Mouse (Mus musculus): Measurements from ENCODE around the gene Foxj1. TPM values are rescaled to one million over a fixed set of nuclear protein-coding genes. Genes with fewer than 3 reads are reported as not detected.

The Foxj1 gene
- polyA plus RNA-seq, 1 experiment from 2014 or later: 16.2 TPM

DNA sequence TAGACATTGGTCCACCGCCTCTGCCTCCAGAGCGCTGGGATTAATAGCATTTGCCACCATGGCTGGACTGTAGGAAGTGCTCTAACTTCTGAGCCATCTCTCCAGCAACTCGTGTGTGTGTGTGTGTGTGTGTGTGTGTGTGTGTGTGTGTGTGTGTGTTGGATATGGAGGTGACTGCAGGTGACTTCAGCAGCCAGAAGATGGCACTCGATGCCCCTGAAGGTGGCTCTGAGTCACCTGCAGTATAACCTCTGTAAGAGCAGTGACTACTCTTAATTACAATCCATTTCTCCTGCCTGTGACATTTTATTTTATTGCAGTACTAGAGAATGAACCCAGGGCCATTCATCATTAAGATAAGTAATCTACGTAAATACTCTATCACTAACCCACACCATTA is 16.1 kb upstream of the Foxj1 start:
- ATAC-seq (ENCODE audit: low FRiP score) (no peak), DNase-seq (ENCODE audit: low spot score) (no peak)
- Histone ChIP-seq H3K9ac (no peak overlapping the region), H3K27ac (no peak overlapping the region), H3K36me3 (replicated peaks; ENCODE audit: control insufficient read depth, insufficient read depth) (peaks cover 94% of the 10 kb centered on the region), H3K4me2 (replicated peaks) (no peak overlapping the region), H3K27me3 (ENCODE audit: control insufficient read depth, insufficient read depth, low read length) (no peaks in the 10 kb centered on the region), H3K4me3 (replicated peaks; ENCODE audit: low read length) (no peak overlapping the region), H3K9me3 (ENCODE audit: control insufficient read depth, low read length) (no peaks in the 10 kb centered on the region), H3K4me1 (replicated peaks; ENCODE audit: control insufficient read depth, insufficient read depth, low read length) (no peaks in the 10 kb centered on the region)
- WGBS: 94% methylated on average over 5 of the region's 5 CpGs

DNA sequence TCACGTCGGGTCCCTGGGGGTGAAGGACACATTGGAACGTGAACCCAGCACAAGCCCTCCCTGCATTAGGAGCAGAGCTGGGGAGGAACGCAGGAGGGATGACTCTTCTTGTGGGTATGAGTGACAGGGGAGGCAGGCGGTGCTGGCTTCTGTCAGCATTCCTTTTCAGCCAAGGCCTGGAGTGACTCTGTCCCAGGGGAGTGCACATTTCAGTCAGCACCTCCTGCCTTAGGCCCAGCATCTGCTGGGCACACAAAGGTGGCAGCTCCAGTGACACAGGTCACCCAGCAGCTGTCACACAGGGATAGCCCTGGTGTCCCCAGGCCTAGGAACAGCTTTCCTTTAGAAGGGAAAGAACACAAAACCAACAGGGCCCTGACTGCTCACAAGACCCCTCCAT is 12.8 kb upstream of the Foxj1 start:
- ATAC-seq (ENCODE audit: low FRiP score): no peak

DNA sequence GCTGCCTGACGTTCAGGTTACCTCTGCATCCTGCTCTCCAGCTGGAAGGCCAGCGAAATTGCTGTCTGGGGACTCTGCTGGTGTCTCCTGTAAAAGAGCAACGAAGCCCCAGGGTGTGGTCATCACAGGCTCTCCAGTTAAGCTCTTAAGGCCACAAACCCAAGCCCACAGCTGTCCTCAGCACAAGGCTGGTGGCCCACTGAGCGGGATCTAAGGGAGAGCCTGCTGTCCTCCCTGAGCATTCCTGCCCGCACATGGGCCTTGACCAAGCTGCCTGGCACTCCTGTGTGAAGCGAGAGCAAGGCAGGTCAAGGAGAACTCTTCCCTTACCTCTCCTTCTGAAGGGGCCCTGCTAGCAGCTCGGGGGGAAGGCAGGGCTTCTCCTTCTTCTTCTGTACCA is 11.8 kb upstream of the Foxj1 start:
- H3K27me3 ChIP-seq (ENCODE audit: control insufficient read depth, insufficient read depth, low read length): no peaks in the 10 kb centered on the region
- DNase-seq (ENCODE audit: low spot score) (no peak), ATAC-seq (ENCODE audit: low FRiP score) (no peak)
- H3K9ac ChIP-seq: no peak overlapping the region
- WGBS: 75% methylated on average over 7 of the region's 7 CpGs
- no peak overlapping the region for H3K4me2 ChIP-seq (replicated peaks)
- no peak overlapping the region for H3K27ac ChIP-seq
- H3K36me3 ChIP-seq (replicated peaks; ENCODE audit: control insufficient read depth, insufficient read depth): peaks cover 96% of the 10 kb centered on the region
- H3K4me1 ChIP-seq (replicated peaks; ENCODE audit: control insufficient read depth, insufficient read depth, low read length): no peaks in the 10 kb centered on the region
- H3K9me3 ChIP-seq (ENCODE audit: control insufficient read depth, low read length): no peaks in the 10 kb centered on the region
- no peak overlapping the region for H3K4me3 ChIP-seq (replicated peaks; ENCODE audit: low read length)

More for the DNA sequence above, 12.8 kb upstream of the Foxj1 start:
- H3K4me2 ChIP-seq (replicated peaks): no peak overlapping the region
- no peaks in the 10 kb centered on the region for H3K27me3 ChIP-seq (ENCODE audit: control insufficient read depth, insufficient read depth, low read length)
- H3K4me3 ChIP-seq (replicated peaks; ENCODE audit: low read length): no peak overlapping the region
- no peaks in the 10 kb centered on the region for H3K4me1 ChIP-seq (replicated peaks; ENCODE audit: control insufficient read depth, insufficient read depth, low read length)
- H3K9ac ChIP-seq: no peak overlapping the region
- H3K36me3 ChIP-seq (replicated peaks; ENCODE audit: control insufficient read depth, insufficient read depth): peaks cover 96% of the 10 kb centered on the region
- H3K27ac ChIP-seq: no peak overlapping the region
- no peak for DNase-seq (ENCODE audit: low spot score)
- 74% methylated on average over 5 of the region's 5 CpGs for WGBS
- no peaks in the 10 kb centered on the region for H3K9me3 ChIP-seq (ENCODE audit: control insufficient read depth, low read length)

DNA sequence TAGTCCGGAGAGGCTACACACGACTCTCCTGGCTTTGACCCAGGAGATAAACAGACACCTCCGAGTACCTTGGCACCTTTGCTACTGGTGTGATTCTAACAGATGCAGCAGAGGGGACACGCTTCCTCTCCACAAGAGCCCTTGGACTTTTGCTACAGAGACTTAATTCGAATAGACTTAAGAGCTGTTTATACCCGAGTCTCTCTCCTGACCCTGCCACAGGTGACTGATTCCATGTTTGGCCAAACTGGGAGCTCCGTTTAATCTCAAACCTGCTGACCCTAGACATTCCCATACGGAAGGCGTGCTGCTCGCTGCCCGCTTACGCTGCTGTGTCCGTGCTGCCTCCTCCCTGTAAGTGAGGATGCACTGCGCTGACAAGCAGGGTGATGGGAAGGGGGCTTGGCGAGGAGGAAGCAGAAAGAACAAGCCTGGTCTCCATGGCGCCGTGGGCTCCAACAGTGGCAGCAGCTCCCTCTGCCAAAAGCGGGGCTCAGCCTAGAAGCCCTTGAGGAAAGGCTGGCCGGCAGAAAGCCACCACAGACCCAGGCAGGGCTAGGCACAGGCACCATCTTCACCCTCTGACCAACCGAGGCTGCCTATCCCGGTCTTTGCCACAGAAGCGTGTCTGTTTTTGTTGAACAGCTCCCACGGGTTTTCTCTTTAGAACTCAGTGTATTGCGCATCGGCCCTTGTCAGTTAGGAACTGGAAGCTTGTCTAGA is 7.0 kb upstream of the Foxj1 start:
- no peaks in the 10 kb centered on the region for H3K27me3 ChIP-seq (ENCODE audit: control insufficient read depth, insufficient read depth, low read length)
- WGBS: 64% methylated on average over 25 of the region's 25 CpGs
- H3K36me3 ChIP-seq (replicated peaks; ENCODE audit: control insufficient read depth, insufficient read depth): peaks cover 67% of the 10 kb centered on the region
- H3K9me3 ChIP-seq (ENCODE audit: control insufficient read depth, low read length): no peaks in the 10 kb centered on the region
- H3K4me3 ChIP-seq (replicated peaks; ENCODE audit: low read length): no peak overlapping the region
- H3K27ac ChIP-seq: peak overlapping the region; percentile 49
- DNase-seq (ENCODE audit: low spot score): no peak
- no peak overlapping the region for H3K9ac ChIP-seq
- H3K4me2 ChIP-seq (replicated peaks): no peak overlapping the region
- no peaks in the 10 kb centered on the region for H3K4me1 ChIP-seq (replicated peaks; ENCODE audit: control insufficient read depth, insufficient read depth, low read length)
- peak; percentile 37; the same call in 1 of the 2 replicates for ATAC-seq (ENCODE audit: low FRiP score)

DNA sequence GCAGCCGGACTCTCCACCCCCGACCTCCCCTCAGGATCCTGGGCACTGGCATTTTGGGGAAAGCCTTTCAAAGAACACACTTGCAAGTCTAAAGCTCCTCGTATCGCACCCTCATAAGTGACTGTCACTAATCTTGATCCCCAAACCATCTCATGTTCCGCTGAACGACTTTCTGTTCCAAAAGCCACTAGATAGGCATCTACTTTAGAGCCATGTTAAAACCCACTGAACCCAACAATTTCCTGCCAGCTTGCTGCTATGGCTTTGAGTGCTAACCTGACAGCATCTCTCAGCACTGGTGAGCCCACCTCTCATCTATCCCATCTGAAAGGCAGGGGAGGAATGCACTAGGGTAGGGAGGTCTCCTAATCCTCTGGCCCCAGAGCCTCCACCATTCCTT is 2.3 kb upstream of the Foxj1 start:
- H3K9ac ChIP-seq: no peak overlapping the region
- ATAC-seq (ENCODE audit: low FRiP score) (no peak), DNase-seq (ENCODE audit: low spot score) (no peak)
- no peaks in the 10 kb centered on the region for H3K9me3 ChIP-seq (ENCODE audit: control insufficient read depth, low read length)
- no peak overlapping the region for H3K4me3 ChIP-seq (replicated peaks; ENCODE audit: low read length)
- no peak overlapping the region for H3K27ac ChIP-seq
- no peak overlapping the region for H3K4me2 ChIP-seq (replicated peaks)
- H3K36me3 ChIP-seq (replicated peaks; ENCODE audit: control insufficient read depth, insufficient read depth): peaks cover 21% of the 10 kb centered on the region
- 88% methylated on average over 6 of the region's 6 CpGs for WGBS
- H3K4me1 ChIP-seq (replicated peaks; ENCODE audit: control insufficient read depth, insufficient read depth, low read length): peaks cover 29% of the 10 kb centered on the region
- H3K27me3 ChIP-seq (ENCODE audit: control insufficient read depth, insufficient read depth, low read length): peaks cover 18% of the 10 kb centered on the region

DNA sequence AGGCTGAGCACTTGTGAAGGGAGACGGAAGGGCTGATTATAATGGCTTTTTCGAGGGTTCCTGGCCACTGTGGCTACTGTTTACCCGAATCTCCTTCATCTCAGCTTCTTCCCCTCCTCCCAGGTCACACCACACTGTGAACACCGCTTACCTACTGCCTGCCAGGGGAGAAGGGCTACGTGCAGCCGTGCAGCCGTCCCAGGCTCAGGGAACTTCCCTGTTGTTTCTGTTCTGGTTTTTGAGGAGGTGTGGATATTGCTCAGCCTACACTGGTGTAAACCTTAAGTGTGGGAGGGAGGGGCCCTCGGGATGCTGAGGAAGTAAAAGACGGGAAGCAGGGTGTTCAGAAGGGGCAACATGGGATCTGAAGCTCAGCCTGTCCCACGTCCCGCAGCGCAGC is 1.8 kb upstream of the Foxj1 start:
- H3K27me3 ChIP-seq (ENCODE audit: control insufficient read depth, insufficient read depth, low read length): peaks cover 18% of the 10 kb centered on the region
- H3K27ac ChIP-seq: no peak overlapping the region
- 70% methylated on average over 12 of the region's 12 CpGs for WGBS
- H3K9me3 ChIP-seq (ENCODE audit: control insufficient read depth, low read length): no peaks in the 10 kb centered on the region
- H3K4me2 ChIP-seq (replicated peaks): no peak overlapping the region
- H3K9ac ChIP-seq: no peak overlapping the region
- no peak overlapping the region for H3K4me3 ChIP-seq (replicated peaks; ENCODE audit: low read length)
- ATAC-seq (ENCODE audit: low FRiP score) (no peak), DNase-seq (ENCODE audit: low spot score) (no peak)
- peaks cover 16% of the 10 kb centered on the region for H3K36me3 ChIP-seq (replicated peaks; ENCODE audit: control insufficient read depth, insufficient read depth)
- peaks cover 34% of the 10 kb centered on the region for H3K4me1 ChIP-seq (replicated peaks; ENCODE audit: control insufficient read depth, insufficient read depth, low read length)

DNA sequence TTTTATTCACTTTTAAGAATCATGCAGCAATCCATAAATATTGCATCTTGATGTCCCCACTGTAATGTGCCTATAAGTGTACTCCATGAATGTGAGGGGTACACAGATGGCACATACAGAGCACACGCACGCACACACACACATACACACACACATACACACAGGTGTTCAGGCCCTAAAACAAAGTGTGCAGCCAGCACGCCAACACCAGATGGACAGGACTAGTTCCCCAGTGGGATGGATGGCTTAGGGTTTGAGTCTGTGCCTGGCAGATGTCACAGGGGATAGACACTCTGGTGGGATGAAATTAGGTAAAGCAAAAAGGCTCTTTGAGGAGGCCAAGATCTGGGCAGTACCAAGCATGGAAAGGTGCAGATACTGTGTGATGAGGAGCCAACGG is 1.2 kb upstream of the Foxj1 start:
- DNase-seq (ENCODE audit: low spot score): no peak
- peak overlapping the region; percentile 62 for H3K9ac ChIP-seq

DNA sequence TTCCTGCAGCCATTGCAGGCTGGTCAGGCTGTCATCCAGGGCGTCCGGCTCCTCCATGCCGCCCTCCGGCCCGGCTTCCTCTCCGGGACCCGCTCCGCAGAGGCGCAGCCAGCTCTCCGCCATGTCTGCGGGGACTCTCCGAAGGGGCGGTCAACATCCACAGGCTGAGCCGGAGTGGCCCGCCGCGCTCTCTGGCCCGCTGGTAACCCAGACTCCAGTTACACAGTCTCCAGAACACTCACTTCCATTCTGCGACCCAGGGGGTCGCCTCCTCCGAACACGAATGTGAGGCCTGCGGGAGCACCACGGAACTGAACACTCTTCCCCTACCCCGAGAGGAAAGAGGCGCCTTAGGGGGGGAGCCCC is 799 bp downstream of the Foxj1 start:
- H3K36me3 ChIP-seq (replicated peaks; ENCODE audit: control insufficient read depth, insufficient read depth): no peaks in the 10 kb centered on the region
- peak overlapping the region; percentile 53 for H3K9ac ChIP-seq
- H3K27ac ChIP-seq: 0 out of 2 replicates have a peak overlapping the region, but pooled peaks have one; percentile 11
- H3K4me3 ChIP-seq (replicated peaks; ENCODE audit: low read length): peak overlapping the region; percentile 45
- H3K4me1 ChIP-seq (replicated peaks; ENCODE audit: control insufficient read depth, insufficient read depth, low read length): peaks cover 52% of the 10 kb centered on the region
- peak overlapping the region; percentile 98 for H3K4me2 ChIP-seq (replicated peaks)
- WGBS: 4% methylated on average over 25 of the region's 26 CpGs
- no peaks in the 10 kb centered on the region for H3K9me3 ChIP-seq (ENCODE audit: control insufficient read depth, low read length)
- DNase-seq (ENCODE audit: low spot score) (no peak), ATAC-seq (ENCODE audit: low FRiP score) (no peak)
- H3K27me3 ChIP-seq (ENCODE audit: control insufficient read depth, insufficient read depth, low read length): peaks cover 18% of the 10 kb centered on the region

More for the DNA sequence above, 1.2 kb upstream of the Foxj1 start:
- Histone ChIP-seq H3K4me1 (replicated peaks; ENCODE audit: control insufficient read depth, insufficient read depth, low read length) (peaks cover 37% of the 10 kb centered on the region), H3K4me3 (replicated peaks; ENCODE audit: low read length) (no peak overlapping the region; the same call in 1 of the 2 replicates), H3K27me3 (ENCODE audit: control insufficient read depth, insufficient read depth, low read length) (peaks cover 18% of the 10 kb centered on the region), H3K27ac (peak overlapping the region; percentile 77; the same call in 1 of the 2 replicates), H3K4me2 (replicated peaks) (peak overlapping the region; percentile 98), H3K9me3 (ENCODE audit: control insufficient read depth, low read length) (no peaks in the 10 kb centered on the region), H3K36me3 (replicated peaks; ENCODE audit: control insufficient read depth, insufficient read depth) (peaks cover 12% of the 10 kb centered on the region; the same call in 1 of the 2 replicates)
- WGBS: 65% methylated on average over 4 of the region's 4 CpGs
- ATAC-seq (ENCODE audit: low FRiP score): no peak

DNA sequence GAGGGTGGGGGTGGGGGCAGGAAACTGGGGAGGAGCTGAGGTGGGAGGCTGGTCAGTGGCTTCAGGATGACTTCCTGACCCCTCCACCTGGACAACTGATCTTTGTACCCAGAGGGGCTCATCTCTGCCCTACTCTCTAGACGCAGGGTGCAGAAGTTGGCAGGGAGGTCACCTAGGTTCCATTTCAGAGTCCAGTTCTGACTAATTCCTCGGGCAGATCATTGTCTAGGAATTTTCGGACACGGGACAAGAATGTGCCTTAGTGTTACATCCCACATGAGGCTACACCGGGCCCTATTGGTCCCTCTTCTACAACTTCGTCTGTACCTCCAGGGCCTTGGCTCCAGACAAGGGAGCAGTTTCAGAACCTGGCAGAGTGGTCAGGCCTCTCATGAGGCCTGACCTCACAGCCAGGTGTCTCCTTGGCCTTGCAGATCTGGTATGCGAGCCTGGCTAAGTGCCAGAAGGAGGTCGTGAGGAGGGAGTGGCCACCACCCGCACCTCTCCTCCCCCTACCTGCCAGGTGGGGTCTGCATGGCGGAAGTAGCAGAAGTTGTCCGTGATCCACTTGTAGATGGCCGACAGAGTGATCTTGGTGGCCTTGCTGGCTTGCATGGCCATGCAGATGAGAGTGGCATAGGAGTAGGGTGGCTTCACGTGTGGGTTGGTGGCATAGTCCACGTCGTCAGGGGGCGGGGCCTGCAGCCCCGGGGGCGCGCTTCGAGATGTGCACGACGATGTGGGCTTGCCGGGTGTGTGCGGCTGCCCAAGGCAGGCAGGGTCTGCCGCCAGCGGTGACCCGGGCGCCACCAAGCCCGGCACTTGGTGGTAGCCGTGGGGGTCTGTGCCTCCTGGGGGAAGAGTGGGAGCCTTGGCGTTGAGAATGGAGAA is 1.4 kb downstream of the Foxj1 start:
- H3K4me1 ChIP-seq (replicated peaks; ENCODE audit: control insufficient read depth, insufficient read depth, low read length): peaks cover 57% of the 10 kb centered on the region
- no peak for DNase-seq (ENCODE audit: low spot score)
- H3K4me2 ChIP-seq (replicated peaks): peak overlapping the region; percentile 98
- peak overlapping the region; percentile 53 for H3K9ac ChIP-seq
- 0 out of 2 replicates have a peak overlapping the region, but pooled peaks have one; percentile 45 for H3K27ac ChIP-seq
- ATAC-seq (ENCODE audit: low FRiP score): no peak
- H3K36me3 ChIP-seq (replicated peaks; ENCODE audit: control insufficient read depth, insufficient read depth): no peaks in the 10 kb centered on the region
- H3K27me3 ChIP-seq (ENCODE audit: control insufficient read depth, insufficient read depth, low read length): peaks cover 18% of the 10 kb centered on the region
- peak overlapping the region; percentile 45 for H3K4me3 ChIP-seq (replicated peaks; ENCODE audit: low read length)
- 22% methylated on average over 31 of the region's 31 CpGs for WGBS
- no peaks in the 10 kb centered on the region for H3K9me3 ChIP-seq (ENCODE audit: control insufficient read depth, low read length)
